ENCODE assay signal across 20 mouse cellular contexts in genomic region chr9:95323622-95324021, GRCm38 (mm10).
A peak's percentile ranks its signal among the peaks of the same experiment; 100 is the strongest.
DNase-seq lines count a peak whose midpoint lies in the region; ATAC-seq lines count a peak whose summit lies in the region.
"Had no signal": no experiment of that assay in that cellular context is flagged by ENCODE, and none has a peak within 500 bp of the region (broad histone marks: within the 10 kb centered on the region; RNA-seq: fewer than 3 reads in every experiment).

No protein-coding gene starts in this region.

- no peaks in the 10 kb centered on the region for H3K9me3 ChIP-seq in embryonic facial prominence, embryonic 11.5 days (replicated peaks; ENCODE audit: control insufficient read depth, low read length)
- H3K9me3 ChIP-seq in forebrain, embryonic 15.5 days = no peaks in the 10 kb centered on the region
- no peaks in the 10 kb centered on the region for H3K9me3 ChIP-seq in midbrain, embryonic 16.5 days (replicated peaks; ENCODE audit: control insufficient read depth, low read length, poor library complexity, severe bottlenecking)
- H3K9me3 ChIP-seq: liver, embryonic 15.5 days; neural tube, embryonic 13.5 days had no signal

- 0 out of 2 replicates have a peak, but pooled peaks have one; percentile 46 for ATAC-seq in embryonic facial prominence, embryonic 11.5 days (replicated peaks; ENCODE audit: insufficient number of reproducible peaks, low FRiP score, low TSS enrichment, low read depth)
- ATAC-seq in forebrain, embryonic 15.5 days (replicated peaks) = peak; percentile 51; the same call in 1 of the 2 replicates
- ATAC-seq in midbrain, embryonic 16.5 days = peak; percentile 76
- ATAC-seq in cerebellum, adult (ENCODE audit: insufficient number of reproducible peaks, low FRiP score, low TSS enrichment) = no peak

- no peak overlapping the region for H3K4me3 ChIP-seq in embryonic facial prominence, embryonic 11.5 days (ENCODE audit: low read depth, low read length)
- no peak overlapping the region for H3K4me3 ChIP-seq in forebrain, embryonic 15.5 days
- no peak overlapping the region for H3K4me3 ChIP-seq in midbrain, embryonic 16.5 days (ENCODE audit: low read depth, low read length)
- H3K4me3 ChIP-seq: left cerebral cortex, adult 2 months; liver, embryonic 15.5 days; neural tube, embryonic 13.5 days had no signal

- no peaks in the 10 kb centered on the region for H3K27me3 ChIP-seq in embryonic facial prominence, embryonic 11.5 days (ENCODE audit: control insufficient read depth, insufficient read depth, low read length)
- H3K27me3 ChIP-seq in forebrain, embryonic 15.5 days = no peaks in the 10 kb centered on the region
- H3K27me3 ChIP-seq in midbrain, embryonic 16.5 days (ENCODE audit: control insufficient read depth, insufficient read depth, low read depth, low read length) = no peaks in the 10 kb centered on the region
- H3K27me3 ChIP-seq: liver, embryonic 15.5 days; neural tube, embryonic 13.5 days had no signal

- peak; percentile 7 for DNase-seq in retina, embryonic 14.5 days (ENCODE audit: low spot score)
- no peak for DNase-seq in retina, postnatal 1 day
- peak; percentile 14 for DNase-seq in embryonic facial prominence, embryonic 11.5 days (ENCODE audit: low spot score)
- DNase-seq in left cerebral cortex, postnatal 25 days (ENCODE audit: low spot score in 2 of 2) = no peak
- no peak for DNase-seq in kidney, postnatal 25 days
- DNase-seq: adrenal gland, adult 2 months; cerebellum, postnatal 10 days; gastrocnemius, postnatal 14 days; heart, adult 18-20 months; heart, postnatal 36 days; kidney, adult 8-10 months; kidney, postnatal 14 days; spleen, adult 18-20 months; thymus, postnatal 4 days had no signal

- H3K4me2 ChIP-seq in embryonic facial prominence, embryonic 11.5 days (ENCODE audit: low read depth, low read length) = no peak overlapping the region
- no peak overlapping the region for H3K4me2 ChIP-seq in forebrain, embryonic 15.5 days (replicated peaks)
- peak overlapping the region; percentile 9; the same call in 1 of the 2 replicates for H3K4me2 ChIP-seq in midbrain, embryonic 16.5 days (ENCODE audit: low read length)
- H3K4me2 ChIP-seq: liver, embryonic 15.5 days; neural tube, embryonic 13.5 days had no signal

- no peaks in the 10 kb centered on the region for H3K4me1 ChIP-seq in embryonic facial prominence, embryonic 11.5 days (ENCODE audit: control insufficient read depth, insufficient read depth, low read length)
- peaks cover 15% of the 10 kb centered on the region for H3K4me1 ChIP-seq in forebrain, embryonic 15.5 days
- H3K4me1 ChIP-seq in midbrain, embryonic 16.5 days (ENCODE audit: control insufficient read depth, insufficient read depth, low read length) = peaks cover 7% of the 10 kb centered on the region; the same call in 1 of the 2 replicates
- H3K4me1 ChIP-seq: liver, embryonic 15.5 days had no signal

- no peak overlapping the region for H3K9ac ChIP-seq in embryonic facial prominence, embryonic 11.5 days (replicated peaks; ENCODE audit: low read length)
- H3K9ac ChIP-seq in forebrain, embryonic 15.5 days (replicated peaks) = no peak overlapping the region
- H3K9ac ChIP-seq in midbrain, embryonic 16.5 days (ENCODE audit: low read depth, low read length) = no peak overlapping the region
- H3K9ac ChIP-seq: liver, embryonic 15.5 days; neural tube, embryonic 13.5 days had no signal

- no peak overlapping the region for H3K27ac ChIP-seq in embryonic facial prominence, embryonic 11.5 days (replicated peaks; ENCODE audit: low read depth, low read length)
- H3K27ac ChIP-seq in forebrain, embryonic 15.5 days (replicated peaks) = no peak overlapping the region
- no peak overlapping the region for H3K27ac ChIP-seq in midbrain, embryonic 16.5 days (ENCODE audit: low read length)
- H3K27ac ChIP-seq: left cerebral cortex, adult 2 months; liver, embryonic 15.5 days; neural tube, embryonic 13.5 days had no signal

- intact Hi-C loops in left cerebral cortex, postnatal 25 days (cut with DNase I) = loop anchor here (2.0 to 5.0 kb wide), 2 partner anchors 83 to 351 kb away; partner anchors contain the start of gene Chst2

- 19% methylated on average over 7 of the region's 7 CpGs for WGBS in embryonic facial prominence, embryonic 11.5 days
- WGBS in forebrain, embryonic 15.5 days = 7% methylated on average over 7 of the region's 7 CpGs
- 5% methylated on average over 7 of the region's 7 CpGs for WGBS in midbrain, embryonic 16.5 days

- no peaks in the 10 kb centered on the region for H3K36me3 ChIP-seq in embryonic facial prominence, embryonic 11.5 days (replicated peaks; ENCODE audit: control insufficient read depth, insufficient read depth, low read depth, low read length)
- no peaks in the 10 kb centered on the region for H3K36me3 ChIP-seq in forebrain, embryonic 15.5 days
- no peaks in the 10 kb centered on the region for H3K36me3 ChIP-seq in midbrain, embryonic 16.5 days (ENCODE audit: control insufficient read depth, insufficient read depth, low read length)
- H3K36me3 ChIP-seq: liver, embryonic 15.5 days; neural tube, embryonic 13.5 days had no signal

Comparison
In these comparisons a context has a peak if more than half of its experiments do, and no peak if none do; other contexts are left out.
1. DNase-seq: peak in retina, embryonic 14.5 days (single experiment) and embryonic facial prominence, embryonic 11.5 days (single experiment); none in retina, postnatal 1 day (single experiment), left cerebral cortex, postnatal 25 days (0 of 2) and kidney, postnatal 25 days (0 of 2).